ENCODE assay signal across 8 mouse cellular contexts in genomic region chrX:41911390-41912060, GRCm38 (mm10). TPM values are rescaled to one million over a fixed set of nuclear protein-coding genes. Genes with fewer than 3 reads are reported as not detected.
A peak's percentile ranks its signal among the peaks of the same experiment; 100 is the strongest.
DNase-seq lines count a peak whose midpoint lies in the region; ATAC-seq and TF ChIP-seq lines count a peak whose summit lies in the region.

No protein-coding gene starts in this region.

- POLR2A ChIA-PET in Patski (lab: Charles Lee): interaction anchor here (0.9 kb wide), 1 partner anchor 11 kb away, joined by 3 read pairs; no protein-coding TSS in a partner anchor

- CTCF ChIA-PET in Patski (lab: Charles Lee): no interaction called here

- in situ Hi-C loops in Patski (cut with MboI; ENCODE audit: low pct_unique_long_range_greater_than_20kb): no loop called here

- no peak for TF ChIP-seq CTCF in Patski (IDR thresholded peaks at IDR 0.05)

- H3K9me3 ChIP-seq in hindbrain, embryonic 15.5 days: no peaks in the 10 kb centered on the region

- peak overlapping the region; percentile 90 for H3K27ac ChIP-seq in hindbrain, embryonic 15.5 days (replicated peaks)

- peaks cover 11% of the 10 kb centered on the region for H3K4me1 ChIP-seq in hindbrain, embryonic 15.5 days (replicated peaks)

- 18% methylated on average over 47 of the region's 59 CpGs for WGBS in hindbrain, embryonic 15.5 days

- H3K4me2 ChIP-seq in hindbrain, embryonic 15.5 days: peak overlapping the region; percentile 68

- DNase-seq in Patski (ENCODE audit: low read depth, low spot score): no peak
- peak; percentile 89 to 90 for DNase-seq in cerebellum, postnatal 14 days
- peak; percentile 75 to 79 for DNase-seq in frontal cortex, postnatal 25 days (ENCODE audit: low spot score in 2 of 2)
- peak; percentile 81 for DNase-seq in left cerebral cortex, adult 11 months (ENCODE audit: low spot score)
- peak; percentile 90 to 93 for DNase-seq in lung, postnatal 4 days
- DNase-seq in retina, postnatal 7 days (ENCODE audit: low read depth, low spot score): peak; percentile 72
- DNase-seq in urinary bladder, adult 2 months (ENCODE audit: low spot score): peak; percentile 60

- peak; percentile 80 for ATAC-seq in Patski
- peak; percentile 98 for ATAC-seq in hindbrain, embryonic 15.5 days (ENCODE audit: low FRiP score, low read depth)

- peak overlapping the region; percentile 51 for H3K9ac ChIP-seq in hindbrain, embryonic 15.5 days

- H3K27me3 ChIP-seq in Patski: peaks cover 6% of the 10 kb centered on the region
- H3K27me3 ChIP-seq in hindbrain, embryonic 15.5 days: no peaks in the 10 kb centered on the region

- peak overlapping the region; percentile 56 for H3K4me3 ChIP-seq in hindbrain, embryonic 15.5 days

- no peaks in the 10 kb centered on the region for H3K36me3 ChIP-seq in hindbrain, embryonic 15.5 days

RNA-seq across cellular contexts. Expression of gene Thoc2, which starts 8.9 kb away (rescaled TPM):
- polyA plus RNA-seq in Patski (2021): 47.4 TPM
- polyA plus RNA-seq in hindbrain, embryonic 15.5 days (2015; fragmentation: Nextera tagmentation; extraction: Ambion mirVana): 67.3 and 71.8 TPM in 2 replicates
- polyA plus RNA-seq in urinary bladder, adult 2 months (2012; rRNA removed): 40.6 and 46.4 TPM in 2 replicates
